Mouse (Mus musculus) forebrain, embryonic 14.5 days (tissue): Measurements from ENCODE around the gene Slc12a8. TPM values are rescaled to one million over a fixed set of nuclear protein-coding genes. Genes with fewer than 3 reads are reported as not detected.

Source experiments
- ATAC-seq: fragments of 200-750 bp; cut with Nextera tagmentation; 2 replicates; pipeline ENCODE4 v1.8.0; 2017; ENCODE audit warnings: mild to moderate bottlenecking, moderate library complexity
- DNase-seq: peaks from one replicate; pipeline ENCODE4 v3.0.0-alpha.2; 2015; ENCODE audit warnings: low spot score
- H3K27ac ChIP-seq: fragments of 300-500 bp; sonication (generic); 2 replicates; pipeline ENCODE4 v1.5.1; 2014; ENCODE audit warnings: low read depth, mild to moderate bottlenecking, control low read depth, low read length, moderate library complexity
- H3K27me3 ChIP-seq: fragments of 300-500 bp; sonication (generic); replicated peaks from 2 replicates; pipeline ENCODE4 v1.6.1; 2014; ENCODE audit warnings: low read length, control low read depth, mixed read lengths; ENCODE audit not compliant: control insufficient read depth, insufficient read depth
- H3K36me3 ChIP-seq: fragments of 300-500 bp; sonication (generic); 2 replicates; pipeline ENCODE4 v1.6.1; 2014; ENCODE audit warnings: low read length, control low read depth; ENCODE audit not compliant: control insufficient read depth, insufficient read depth
- H3K4me1 ChIP-seq: fragments of 300-500 bp; sonication (generic); 2 replicates; pipeline ENCODE4 v1.6.1; 2014; ENCODE audit warnings: antibody characterized with exemption, low read length, control low read depth; ENCODE audit not compliant: control insufficient read depth, insufficient read depth
- H3K4me2 ChIP-seq: fragments of 300-500 bp; sonication (generic); 2 replicates; pipeline ENCODE4 v1.6.1; 2014; ENCODE audit warnings: mild to moderate bottlenecking, control low read depth, low read length
- H3K4me3 ChIP-seq: fragments of 300-500 bp; sonication (generic); 2 replicates; pipeline ENCODE4 v1.5.1; 2014; ENCODE audit warnings: low read depth, low read length, control low read depth
- H3K9ac ChIP-seq: fragments of 300-500 bp; sonication (generic); 2 replicates; pipeline ENCODE4 v1.6.1; 2014; ENCODE audit warnings: mild to moderate bottlenecking, low read length, control low read depth, moderate library complexity
- H3K9me3 ChIP-seq: fragments of 300-500 bp; sonication (generic); replicated peaks from 2 replicates; pipeline ENCODE4 v1.6.1; 2016; ENCODE audit warnings: low read length, control low read depth, mixed read lengths; ENCODE audit not compliant: control insufficient read depth
- WGBS: fragments of 180-500 bp; shearing (Covaris S2); extraction: QIAGEN DNeasy Blood & Tissue Kit; methylation state at CpG from one replicate; pipeline ENCODE4 v1.1.7; 2014; 5-methylcytosine and 5-hydroxymethylcytosine counted together
- polyA plus RNA-seq: library from polyadenylated mRNA; unstranded; fragments of >200 nt; fragmentation: Nextera tagmentation; extraction: Ambion mirVana; gene quantifications from 2 replicates; pipeline ENCODE4 v1.2.1, GENCODE M21; 2014

Slc12a8 gene
- polyA plus RNA-seq, 1 experiment from 2014 or later = 0.67 TPM

DNA sequence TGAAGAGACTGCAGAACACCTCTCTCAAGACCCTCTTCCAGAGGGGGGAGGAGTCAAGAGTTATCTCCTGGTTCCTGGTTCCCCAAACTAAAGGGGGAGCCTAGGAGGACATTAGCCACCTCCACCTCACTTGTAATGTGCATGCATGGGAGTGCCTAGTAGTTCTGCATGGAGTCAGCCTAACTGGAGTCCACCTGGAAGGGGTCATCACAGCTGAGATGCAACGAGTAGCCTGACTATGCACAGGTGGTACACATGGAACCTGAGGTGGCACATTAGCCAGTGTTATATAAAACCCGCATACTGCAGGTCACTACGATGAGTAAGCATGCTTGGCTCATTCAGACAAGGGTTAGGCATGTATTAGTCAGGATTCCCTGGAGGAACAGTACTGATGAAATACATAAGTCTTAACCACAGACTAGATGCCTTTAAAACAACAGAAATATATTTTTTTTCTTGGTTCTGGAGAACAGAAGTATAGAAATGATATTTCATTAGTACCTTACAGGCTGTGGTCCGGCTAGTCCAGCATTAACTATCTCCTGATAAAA, 149.9 kb downstream of the Slc12a8 start:
- no peak overlapping the region for H3K4me3 ChIP-seq
- 88% methylated on average over 4 of the region's 4 CpGs for WGBS
- ATAC-seq = no peak
- no peak overlapping the region for H3K4me2 ChIP-seq
- H3K27me3 ChIP-seq = no peaks in the 10 kb centered on the region
- H3K9ac ChIP-seq = no peak overlapping the region
- no peaks in the 10 kb centered on the region for H3K4me1 ChIP-seq
- H3K36me3 ChIP-seq = no peaks in the 10 kb centered on the region
- H3K9me3 ChIP-seq = no peaks in the 10 kb centered on the region
- DNase-seq = no peak
- H3K27ac ChIP-seq = no peak overlapping the region

- WGBS = 83% methylated on average over 2 of the region's 2 CpGs
- Histone ChIP-seq H3K4me2 (no peak overlapping the region), H3K4me3 (no peak overlapping the region), H3K9me3 (no peaks in the 10 kb centered on the region), H3K27me3 (no peaks in the 10 kb centered on the region), H3K27ac (no peak overlapping the region), H3K4me1 (no peaks in the 10 kb centered on the region), H3K9ac (no peak overlapping the region), H3K36me3 (no peaks in the 10 kb centered on the region)
- DNase-seq (no peak), ATAC-seq (no peak)
Measured at GRCm38 (mm10) chr16:33668448-33668847, 151.3 kb downstream of the Slc12a8 start.

DNA sequence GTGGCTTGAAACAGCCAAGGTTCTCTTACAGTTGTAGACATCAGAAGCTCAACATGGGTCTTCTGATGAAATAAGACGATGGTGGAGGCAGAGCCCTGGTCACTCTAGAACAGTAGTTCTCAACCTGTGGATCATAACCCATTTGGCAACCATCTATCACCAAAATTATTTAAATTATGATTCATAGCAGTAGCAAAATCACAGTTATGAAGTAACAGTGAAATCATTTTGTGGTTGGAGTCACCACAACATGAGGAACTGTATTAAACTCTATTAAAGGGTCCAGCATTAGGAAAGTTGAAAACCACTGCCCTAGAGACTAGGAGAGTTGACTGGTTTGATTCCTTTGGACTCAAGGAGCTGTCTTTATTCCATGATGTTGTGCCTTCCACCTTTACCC, 151.9 kb downstream of the Slc12a8 start:
- Histone ChIP-seq H3K27me3 (no peaks in the 10 kb centered on the region), H3K9ac (no peak overlapping the region), H3K9me3 (no peaks in the 10 kb centered on the region), H3K4me3 (no peak overlapping the region), H3K36me3 (no peaks in the 10 kb centered on the region), H3K27ac (no peak overlapping the region), H3K4me2 (no peak overlapping the region), H3K4me1 (no peaks in the 10 kb centered on the region)
- no peak for DNase-seq
- no peak for ATAC-seq
- 90% methylated on average over 1 of the region's 1 CpGs for WGBS

DNA sequence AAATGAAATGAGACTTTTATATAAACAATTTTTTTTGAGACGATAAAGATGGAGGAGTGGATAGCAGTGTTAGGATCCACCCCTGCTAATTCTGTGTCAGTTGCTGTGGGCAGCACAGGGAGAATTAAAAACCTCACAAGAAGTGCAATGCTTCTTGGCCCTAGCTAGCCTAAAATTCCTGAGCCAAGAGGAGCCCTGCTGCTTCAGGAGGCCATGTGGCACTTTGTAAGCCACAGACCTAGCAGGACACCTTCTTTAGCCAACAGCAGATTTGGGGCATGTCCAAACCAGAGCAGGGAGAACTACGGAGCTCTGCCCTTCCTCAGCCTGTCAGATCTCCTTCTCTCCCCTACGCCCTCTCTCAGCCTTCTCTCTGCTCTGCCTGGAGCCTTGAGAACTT, 153.2 kb downstream of the Slc12a8 start:
- ATAC-seq = no peak
- no peaks in the 10 kb centered on the region for H3K36me3 ChIP-seq
- no peaks in the 10 kb centered on the region for H3K9me3 ChIP-seq
- no peaks in the 10 kb centered on the region for H3K27me3 ChIP-seq
- 77% methylated on average over 3 of the region's 3 CpGs for WGBS
- no peak overlapping the region for H3K9ac ChIP-seq
- H3K4me2 ChIP-seq = no peak overlapping the region
- DNase-seq = no peak
- no peaks in the 10 kb centered on the region for H3K4me1 ChIP-seq
- H3K27ac ChIP-seq = no peak overlapping the region
- no peak overlapping the region for H3K4me3 ChIP-seq

DNA sequence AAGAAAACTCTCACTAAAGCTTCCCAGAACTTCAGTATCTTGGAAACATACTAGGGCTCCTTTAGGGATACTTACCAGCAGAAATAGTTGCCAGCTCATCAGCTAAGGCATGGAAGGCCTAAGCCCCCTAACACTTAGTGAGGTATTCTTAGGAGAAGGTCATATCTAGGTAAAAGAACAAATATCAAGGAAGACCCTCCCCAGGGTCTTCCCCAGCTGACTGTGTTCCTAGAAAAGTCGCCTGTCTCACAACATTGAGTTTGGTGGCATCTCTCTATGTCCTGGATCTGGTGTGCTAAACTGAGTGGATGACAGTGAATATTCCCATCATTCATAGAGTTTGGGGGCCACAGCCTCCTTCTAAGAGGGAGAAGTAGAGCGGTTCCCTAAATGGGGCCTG, 153.8 kb downstream of the Slc12a8 start:
- Histone ChIP-seq H3K9me3 (no peaks in the 10 kb centered on the region), H3K4me1 (no peaks in the 10 kb centered on the region), H3K4me3 (no peak overlapping the region), H3K27ac (no peak overlapping the region), H3K4me2 (no peak overlapping the region), H3K9ac (no peak overlapping the region), H3K27me3 (no peaks in the 10 kb centered on the region), H3K36me3 (no peaks in the 10 kb centered on the region)
- ATAC-seq (no peak), DNase-seq (no peak)
- 91% methylated on average over 2 of the region's 2 CpGs for WGBS

- Histone ChIP-seq H3K27ac (no peak overlapping the region), H3K36me3 (no peaks in the 10 kb centered on the region), H3K27me3 (no peaks in the 10 kb centered on the region), H3K9me3 (no peaks in the 10 kb centered on the region), H3K4me3 (no peak overlapping the region), H3K9ac (no peak overlapping the region), H3K4me2 (no peak overlapping the region), H3K4me1 (no peaks in the 10 kb centered on the region)
- ATAC-seq = no peak
- DNase-seq = no peak
- 88% methylated on average over 3 of the region's 4 CpGs for WGBS
Measured at GRCm38 (mm10) chr16:33672188-33672587, 155.1 kb downstream of the Slc12a8 start.

DNA sequence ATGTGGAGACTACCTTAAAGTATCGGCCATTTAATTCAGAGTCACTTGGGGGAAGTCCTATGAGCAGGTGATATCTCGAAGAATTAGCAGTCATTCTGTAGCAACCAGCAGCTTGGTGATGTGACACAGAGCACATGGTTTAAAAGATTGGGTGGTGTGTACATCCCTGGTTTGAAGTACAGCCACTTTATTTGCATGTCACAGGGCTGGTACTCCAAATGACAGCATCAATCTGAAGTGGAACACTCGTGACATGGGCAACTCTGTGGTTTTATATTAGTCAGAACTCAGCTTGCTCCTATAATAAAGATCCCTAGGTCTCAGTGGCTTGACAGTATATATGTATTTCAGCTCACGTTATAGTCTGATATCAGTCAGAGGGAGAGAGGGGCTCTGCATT, 155.5 kb downstream of the Slc12a8 start:
- Histone ChIP-seq H3K4me1 (no peaks in the 10 kb centered on the region), H3K27me3 (no peaks in the 10 kb centered on the region), H3K9me3 (no peaks in the 10 kb centered on the region), H3K27ac (no peak overlapping the region), H3K36me3 (no peaks in the 10 kb centered on the region), H3K9ac (no peak overlapping the region), H3K4me3 (no peak overlapping the region), H3K4me2 (no peak overlapping the region)
- 87% methylated on average over 4 of the region's 4 CpGs for WGBS
- ATAC-seq = no peak
- no peak for DNase-seq

- DNase-seq = peak; percentile 73
- H3K4me2 ChIP-seq = no peak overlapping the region
- no peaks in the 10 kb centered on the region for H3K4me1 ChIP-seq
- H3K9me3 ChIP-seq = no peaks in the 10 kb centered on the region
- 61% methylated on average over 14 of the region's 14 CpGs for WGBS
- peak; percentile 85 for ATAC-seq
- peak overlapping the region; percentile 52; the same call in 1 of the 2 replicates for H3K27ac ChIP-seq
- H3K36me3 ChIP-seq = no peaks in the 10 kb centered on the region
- H3K9ac ChIP-seq = no peak overlapping the region
- H3K4me3 ChIP-seq = no peak overlapping the region
- no peaks in the 10 kb centered on the region for H3K27me3 ChIP-seq
Measured at GRCm38 (mm10) chr16:33673530-33674109, 156.5 kb downstream of the Slc12a8 start.

DNA sequence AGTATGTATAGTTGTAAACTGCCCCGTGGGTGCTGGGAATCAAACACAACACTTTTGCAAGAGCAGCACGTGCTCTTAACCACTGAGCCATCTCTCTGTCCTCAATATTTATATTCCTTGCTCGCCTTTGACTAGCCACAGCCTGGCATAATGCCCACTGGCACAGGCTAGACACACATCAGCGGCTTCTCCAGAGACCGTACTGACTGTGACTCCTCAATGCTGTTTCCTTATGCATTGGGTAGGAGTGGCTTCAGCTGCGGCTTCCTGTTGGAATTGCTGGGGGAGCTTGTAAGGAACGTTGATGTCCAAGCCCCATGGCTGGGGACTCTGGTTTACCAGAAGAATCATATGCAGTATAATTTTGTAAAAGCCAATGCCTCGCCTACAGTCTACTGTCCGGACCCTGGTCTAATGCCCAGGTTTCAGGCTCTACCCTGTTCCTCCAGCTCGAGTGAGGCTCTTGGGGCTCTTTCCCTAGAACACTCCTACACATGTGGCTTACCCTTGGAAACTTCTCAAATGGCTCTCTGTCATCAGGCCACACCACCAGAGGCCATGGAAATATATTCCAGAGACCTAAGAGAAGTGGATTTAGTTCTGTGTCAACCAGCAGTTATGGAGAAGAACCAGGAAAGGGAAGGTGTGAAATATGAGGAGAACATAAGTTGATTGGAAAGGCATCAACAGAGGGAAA, 158.2 kb downstream of the Slc12a8 start:
- WGBS = 89% methylated on average over 10 of the region's 10 CpGs
- Histone ChIP-seq H3K9me3 (no peaks in the 10 kb centered on the region), H3K27ac (no peak overlapping the region), H3K36me3 (no peaks in the 10 kb centered on the region), H3K9ac (no peak overlapping the region), H3K4me2 (no peak overlapping the region), H3K27me3 (no peaks in the 10 kb centered on the region), H3K4me3 (no peak overlapping the region), H3K4me1 (no peaks in the 10 kb centered on the region)
- DNase-seq = no peak
- no peak for ATAC-seq
